Mouse (Mus musculus): ENCODE measurements at regions not wholly inside any gene's neighbourhood (a gene's known extent, or its start where the extent isn't known, plus 50 kb on each side); places are given as distances from the start of the nearest gene placed in this dataset.

- Histone ChIP-seq H3K9me3 (replicated peaks; ENCODE audit: control insufficient read depth, low read length) (no peaks in the 10 kb centered on the region), H3K9ac (ENCODE audit: low read depth, low read length) (no peak overlapping the region), H3K4me3 (ENCODE audit: low read depth, low read length) (no peak overlapping the region), H3K27me3 (ENCODE audit: control insufficient read depth, insufficient read depth, low read length) (no peaks in the 10 kb centered on the region), H3K36me3 (ENCODE audit: control insufficient read depth, insufficient read depth, low read length) (no peaks in the 10 kb centered on the region), H3K27ac (ENCODE audit: low read depth, low read length) (no peak overlapping the region), H3K4me1 (ENCODE audit: control insufficient read depth, insufficient read depth, low read length) (peaks cover 16% of the 10 kb centered on the region), H3K4me2 (no peak overlapping the region)
- 84% methylated on average over 5 of the region's 5 CpGs for WGBS (ENCODE audit: insufficient replicate concordance)
- ATAC-seq (replicated peaks; ENCODE audit: insufficient number of reproducible peaks, low FRiP score, low TSS enrichment), result no peak
These were observed 133.6 kb downstream of the Mycn start for GRCm38 (mm10) chr12:12808120-12808519.

- 57% methylated on average over 2 of the region's 2 CpGs for WGBS (ENCODE audit: insufficient replicate concordance)
- no peak for ATAC-seq (replicated peaks; ENCODE audit: insufficient number of reproducible peaks, low FRiP score, low TSS enrichment)
- H3K9me3 ChIP-seq (replicated peaks; ENCODE audit: control insufficient read depth, low read length), result no peaks in the 10 kb centered on the region
- no peaks in the 10 kb centered on the region for H3K36me3 ChIP-seq (ENCODE audit: control insufficient read depth, insufficient read depth, low read length)
- H3K9ac ChIP-seq (ENCODE audit: low read depth, low read length), result no peak overlapping the region
- H3K4me2 ChIP-seq, result no peak overlapping the region
- H3K27ac ChIP-seq (ENCODE audit: low read depth, low read length), result no peak overlapping the region
- H3K4me3 ChIP-seq (ENCODE audit: low read depth, low read length), result no peak overlapping the region
- no peaks in the 10 kb centered on the region for H3K27me3 ChIP-seq (ENCODE audit: control insufficient read depth, insufficient read depth, low read length)
- H3K4me1 ChIP-seq (ENCODE audit: control insufficient read depth, insufficient read depth, low read length), result peaks cover 3% of the 10 kb centered on the region
These were observed 138.1 kb downstream of the Mycn start for GRCm38 (mm10) chr12:12803602-12804001.

- ATAC-seq (replicated peaks; ENCODE audit: insufficient number of reproducible peaks, low FRiP score, low TSS enrichment), result no peak
- no peaks in the 10 kb centered on the region for H3K27me3 ChIP-seq (ENCODE audit: control insufficient read depth, insufficient read depth, low read length)
- no peak overlapping the region for H3K4me3 ChIP-seq (ENCODE audit: low read depth, low read length)
- H3K36me3 ChIP-seq (ENCODE audit: control insufficient read depth, insufficient read depth, low read length), result no peaks in the 10 kb centered on the region
- H3K9me3 ChIP-seq (replicated peaks; ENCODE audit: control insufficient read depth, low read length), result no peaks in the 10 kb centered on the region
- peaks cover 3% of the 10 kb centered on the region for H3K4me1 ChIP-seq (ENCODE audit: control insufficient read depth, insufficient read depth, low read length)
- no peak overlapping the region; the same call in 1 of the 2 replicates for H3K4me2 ChIP-seq
- no peak overlapping the region for H3K27ac ChIP-seq (ENCODE audit: low read depth, low read length)
- H3K9ac ChIP-seq (ENCODE audit: low read depth, low read length), result no peak overlapping the region; the same call in 1 of the 2 replicates
- 34% methylated on average over 11 of the region's 11 CpGs for WGBS (ENCODE audit: insufficient replicate concordance)
These were observed 139.3 kb downstream of the Mycn start for GRCm38 (mm10) chr12:12802396-12802795.

- Histone ChIP-seq H3K4me1 (ENCODE audit: control insufficient read depth, insufficient read depth, low read length) (peaks cover 3% of the 10 kb centered on the region), H3K27me3 (ENCODE audit: control insufficient read depth, insufficient read depth, low read length) (no peaks in the 10 kb centered on the region), H3K9ac (ENCODE audit: low read depth, low read length) (no peak overlapping the region), H3K27ac (ENCODE audit: low read depth, low read length) (no peak overlapping the region), H3K9me3 (replicated peaks; ENCODE audit: control insufficient read depth, low read length) (no peaks in the 10 kb centered on the region), H3K4me2 (peak overlapping the region; percentile 21; the same call in 1 of the 2 replicates), H3K4me3 (ENCODE audit: low read depth, low read length) (no peak overlapping the region), H3K36me3 (ENCODE audit: control insufficient read depth, insufficient read depth, low read length) (no peaks in the 10 kb centered on the region)
- 46% methylated on average over 11 of the region's 11 CpGs for WGBS (ENCODE audit: insufficient replicate concordance)
- ATAC-seq (replicated peaks; ENCODE audit: insufficient number of reproducible peaks, low FRiP score, low TSS enrichment), result no peak
These were observed 140.0 kb downstream of the Mycn start for GRCm38 (mm10) chr12:12801700-12802099.

GRCm38 (mm10) chr12:12800120-12800519 is 141.6 kb downstream of the Mycn start:
- H3K27ac ChIP-seq (ENCODE audit: low read depth, low read length), result no peak overlapping the region
- H3K4me3 ChIP-seq (ENCODE audit: low read depth, low read length), result no peak overlapping the region
- no peak overlapping the region for H3K4me2 ChIP-seq
- no peaks in the 10 kb centered on the region for H3K27me3 ChIP-seq (ENCODE audit: control insufficient read depth, insufficient read depth, low read length)
- H3K4me1 ChIP-seq (ENCODE audit: control insufficient read depth, insufficient read depth, low read length), result peaks cover 3% of the 10 kb centered on the region; the same call in 1 of the 2 replicates
- 79% methylated on average over 6 of the region's 6 CpGs for WGBS (ENCODE audit: insufficient replicate concordance)
- no peaks in the 10 kb centered on the region for H3K9me3 ChIP-seq (replicated peaks; ENCODE audit: control insufficient read depth, low read length)
- no peaks in the 10 kb centered on the region for H3K36me3 ChIP-seq (ENCODE audit: control insufficient read depth, insufficient read depth, low read length)
- no peak overlapping the region for H3K9ac ChIP-seq (ENCODE audit: low read depth, low read length)
- no peak for ATAC-seq (replicated peaks; ENCODE audit: insufficient number of reproducible peaks, low FRiP score, low TSS enrichment)

GRCm38 (mm10) chr12:12789052-12789451 is 152.7 kb downstream of the Mycn start:
- Histone ChIP-seq H3K4me3 (ENCODE audit: low read depth, low read length) (no peak overlapping the region), H3K9me3 (replicated peaks; ENCODE audit: control insufficient read depth, low read length) (no peaks in the 10 kb centered on the region), H3K27me3 (ENCODE audit: control insufficient read depth, insufficient read depth, low read length) (0 out of 2 replicates have a peak, but pooled peaks cover 2% of the 10 kb centered on the region), H3K36me3 (ENCODE audit: control insufficient read depth, insufficient read depth, low read length) (no peaks in the 10 kb centered on the region), H3K4me1 (ENCODE audit: control insufficient read depth, insufficient read depth, low read length) (peaks cover 20% of the 10 kb centered on the region), H3K4me2 (peak overlapping the region; percentile 70; the same call in 1 of the 2 replicates), H3K9ac (ENCODE audit: low read depth, low read length) (no peak overlapping the region), H3K27ac (ENCODE audit: low read depth, low read length) (no peak overlapping the region)
- no peak for ATAC-seq (replicated peaks; ENCODE audit: insufficient number of reproducible peaks, low FRiP score, low TSS enrichment)
- WGBS (ENCODE audit: insufficient replicate concordance), result 74% methylated on average over 6 of the region's 6 CpGs

- 12% methylated on average over 13 of the region's 13 CpGs for WGBS (ENCODE audit: insufficient replicate concordance)
- Histone ChIP-seq H3K4me2 (peak overlapping the region; percentile 70), H3K4me3 (ENCODE audit: low read depth, low read length) (peak overlapping the region; percentile 34), H3K27me3 (ENCODE audit: control insufficient read depth, insufficient read depth, low read length) (0 out of 2 replicates have a peak, but pooled peaks cover 2% of the 10 kb centered on the region), H3K9ac (ENCODE audit: low read depth, low read length) (peak overlapping the region; percentile 62), H3K9me3 (replicated peaks; ENCODE audit: control insufficient read depth, low read length) (no peaks in the 10 kb centered on the region), H3K27ac (ENCODE audit: low read depth, low read length) (no peak overlapping the region), H3K4me1 (ENCODE audit: control insufficient read depth, insufficient read depth, low read length) (peaks cover 20% of the 10 kb centered on the region), H3K36me3 (ENCODE audit: control insufficient read depth, insufficient read depth, low read length) (no peaks in the 10 kb centered on the region)
- ATAC-seq (replicated peaks; ENCODE audit: insufficient number of reproducible peaks, low FRiP score, low TSS enrichment), result peak; percentile 41; the same call in 1 of the 2 replicates
These were observed 153.4 kb downstream of the Mycn start for GRCm38 (mm10) chr12:12788263-12788852.

- H3K36me3 ChIP-seq (ENCODE audit: control insufficient read depth, insufficient read depth, low read length), result no peaks in the 10 kb centered on the region
- ATAC-seq (replicated peaks; ENCODE audit: insufficient number of reproducible peaks, low FRiP score, low TSS enrichment), result no peak
- H3K9ac ChIP-seq (ENCODE audit: low read depth, low read length), result peak overlapping the region; percentile 62
- no peak overlapping the region for H3K27ac ChIP-seq (ENCODE audit: low read depth, low read length)
- H3K4me1 ChIP-seq (ENCODE audit: control insufficient read depth, insufficient read depth, low read length), result peaks cover 20% of the 10 kb centered on the region
- WGBS (ENCODE audit: insufficient replicate concordance), result 6% methylated on average over 19 of the region's 19 CpGs
- no peaks in the 10 kb centered on the region for H3K9me3 ChIP-seq (replicated peaks; ENCODE audit: control insufficient read depth, low read length)
- peak overlapping the region; percentile 34 for H3K4me3 ChIP-seq (ENCODE audit: low read depth, low read length)
- 0 out of 2 replicates have a peak, but pooled peaks cover 2% of the 10 kb centered on the region for H3K27me3 ChIP-seq (ENCODE audit: control insufficient read depth, insufficient read depth, low read length)
- H3K4me2 ChIP-seq, result peak overlapping the region; percentile 70
These were observed 154.0 kb downstream of the Mycn start for GRCm38 (mm10) chr12:12787608-12788262.
